Mouse (Mus musculus) megakaryocyte-erythroid progenitor cell, adult 5-6 weeks (primary cell): Measurements from ENCODE around the gene Letmd1. TPM values are rescaled to one million over a fixed set of nuclear protein-coding genes. Genes with fewer than 3 reads are reported as not detected.

ENCODE experiments used
- ATAC-seq: replicated peaks from 2 replicates; pipeline ENCODE4 v1.8.0; 2016; ENCODE audit warnings: mild to moderate bottlenecking, inconsistent platforms; ENCODE audit not compliant: severe bottlenecking, poor library complexity, low FRiP score, low TSS enrichment
- total RNA-seq, 2 experiments: library from RNA; stranded (forward) in 1 of 2; stranded (reverse) in 1 of 2; fragments of 200-1000, 215-1000 nt in 1 of 2; fragments of >200 nt in 1 of 2; fragmentation: Nextera tagmentation in 1 of 2; gene quantifications; 2 replicates each; pipeline ENCODE4 v1.2.3; 2014 to 2017

The Letmd1 gene
- total RNA-seq, 2 experiments from 2014 or later, result 23.3 to 42.9 TPM

- no peak for ATAC-seq
Measured at GRCm38 (mm10) chr15:100448572-100448971, 20.3 kb upstream of the Letmd1 start.

GRCm38 (mm10) chr15:100449495-100449894 is 19.3 kb upstream of the Letmd1 start:
- ATAC-seq, result no peak

GRCm38 (mm10) chr15:100451245-100451644 is 17.6 kb upstream of the Letmd1 start:
- no peak for ATAC-seq

- no peak for ATAC-seq
Measured at GRCm38 (mm10) chr15:100452486-100452885, 16.3 kb upstream of the Letmd1 start.

- ATAC-seq, result no peak
Measured at GRCm38 (mm10) chr15:100456356-100456991, 12.3 kb upstream of the Letmd1 start.

- peak; percentile 71 for ATAC-seq
Measured at GRCm38 (mm10) chr15:100457340-100457739, 11.5 kb upstream of the Letmd1 start.

- peak; percentile 67 for ATAC-seq
Measured at GRCm38 (mm10) chr15:100458055-100458454, 10.8 kb upstream of the Letmd1 start.

- peak; percentile 90 for ATAC-seq
Measured at GRCm38 (mm10) chr15:100460942-100461341, 7.9 kb upstream of the Letmd1 start.

GRCm38 (mm10) chr15:100461646-100462045 is 7.2 kb upstream of the Letmd1 start:
- no peak for ATAC-seq

GRCm38 (mm10) chr15:100462086-100462485 is 6.7 kb upstream of the Letmd1 start:
- no peak for ATAC-seq

- peak; percentile 52; the same call in 1 of the 2 replicates for ATAC-seq
Measured at GRCm38 (mm10) chr15:100463712-100464111, 5.1 kb upstream of the Letmd1 start.

- no peak for ATAC-seq
Measured at GRCm38 (mm10) chr15:100465432-100465831, 3.4 kb upstream of the Letmd1 start.

GRCm38 (mm10) chr15:100467738-100468137 is 1.1 kb upstream of the Letmd1 start:
- no peak for ATAC-seq

- ATAC-seq, result peak; percentile 44
Measured at GRCm38 (mm10) chr15:100469189-100469545, 344 bp downstream of the Letmd1 start.

- no peak for ATAC-seq
Measured at GRCm38 (mm10) chr15:100470037-100470436, 1.2 kb downstream of the Letmd1 start.

GRCm38 (mm10) chr15:100473926-100474503 is 5.2 kb downstream of the Letmd1 start:
- no peak for ATAC-seq

- no peak for ATAC-seq
Measured at GRCm38 (mm10) chr15:100478351-100478750, 9.5 kb downstream of the Letmd1 start.

GRCm38 (mm10) chr15:100478925-100479324 is 10.1 kb downstream of the Letmd1 start:
- ATAC-seq, result no peak

GRCm38 (mm10) chr15:100485576-100485975 is 16.8 kb downstream of the Letmd1 start:
- no peak for ATAC-seq

GRCm38 (mm10) chr15:100486450-100486849 is 17.6 kb downstream of the Letmd1 start:
- ATAC-seq, result no peak

- no peak for ATAC-seq
Measured at GRCm38 (mm10) chr15:100487050-100487449, 18.2 kb downstream of the Letmd1 start.
